Mouse (Mus musculus) erythroblast, embryonic 14.5 days (primary cell): ENCODE measurements at regions not wholly inside any gene's neighbourhood (a gene's known extent, or its start where the extent isn't known, plus 50 kb on each side); places are given as distances from the start of the nearest gene placed in this dataset.

Experiments used
- H3K27me3 ChIP-seq: 2 replicates; pipeline ENCODE4 v1.6.1; 2012; ENCODE audit warnings: inconsistent platforms; ENCODE audit not compliant: control insufficient read depth
- H3K36me3 ChIP-seq: 2 replicates; pipeline ENCODE4 v1.6.1; 2012; ENCODE audit warnings: mild to moderate bottlenecking, inconsistent platforms; ENCODE audit not compliant: control insufficient read depth
- H3K4me1 ChIP-seq: 2 replicates; pipeline ENCODE4 v1.6.1; 2012; ENCODE audit warnings: inconsistent platforms; ENCODE audit not compliant: control insufficient read depth
- H3K4me3 ChIP-seq: replicated peaks from 2 replicates; pipeline ENCODE3; 2012; ENCODE audit warnings: moderate library complexity, mild to moderate bottlenecking, inconsistent platforms
- H3K9me3 ChIP-seq: 2 replicates; pipeline ENCODE4 v1.6.1; 2012; ENCODE audit warnings: low read length, inconsistent platforms, mixed read lengths; ENCODE audit not compliant: control insufficient read depth
- GATA1 ChIP-seq: IDR thresholded peaks from 2 replicates; pipeline ENCODE4 v1.6.1; 2012; ENCODE audit warnings: low read length, inconsistent platforms, mixed read lengths
- TAL1 ChIP-seq: IDR thresholded peaks from 3 replicates; pipeline ENCODE4 v1.6.1; 2012; ENCODE audit warnings: low read length, inconsistent platforms, mixed read lengths

GRCm38 (mm10) chr4:153023711-153024110 lies 458.9 kb downstream of the Ajap1 start:
- Histone ChIP-seq H3K27me3 (no peaks in the 10 kb centered on the region), H3K9me3 (peaks cover 35% of the 10 kb centered on the region), H3K4me1 (no peaks in the 10 kb centered on the region), H3K36me3 (no peaks in the 10 kb centered on the region), H3K4me3 (no peak overlapping the region)
- no peak for TF ChIP-seq TAL1
- TF ChIP-seq GATA1 = no peak

GRCm38 (mm10) chr4:153019211-153019610 lies 463.4 kb downstream of the Ajap1 start:
- no peaks in the 10 kb centered on the region for H3K4me1 ChIP-seq
- H3K36me3 ChIP-seq = no peaks in the 10 kb centered on the region
- H3K4me3 ChIP-seq = no peak overlapping the region
- TF ChIP-seq GATA1 = no peak
- no peak for TF ChIP-seq TAL1
- H3K9me3 ChIP-seq = peaks cover 47% of the 10 kb centered on the region
- no peaks in the 10 kb centered on the region for H3K27me3 ChIP-seq

GRCm38 (mm10) chr4:153018138-153018921 lies 464.3 kb downstream of the Ajap1 start:
- TF ChIP-seq GATA1 (no peak), TAL1 (no peak)
- H3K4me3 ChIP-seq = no peak overlapping the region
- peaks cover 47% of the 10 kb centered on the region for H3K9me3 ChIP-seq
- no peaks in the 10 kb centered on the region for H3K4me1 ChIP-seq
- no peaks in the 10 kb centered on the region for H3K27me3 ChIP-seq
- H3K36me3 ChIP-seq = no peaks in the 10 kb centered on the region

- TF ChIP-seq GATA1 (no peak), TAL1 (no peak)
- Histone ChIP-seq H3K4me3 (no peak overlapping the region), H3K9me3 (peaks cover 47% of the 10 kb centered on the region), H3K4me1 (no peaks in the 10 kb centered on the region), H3K27me3 (no peaks in the 10 kb centered on the region), H3K36me3 (no peaks in the 10 kb centered on the region)
These were observed 464.8 kb downstream of the Ajap1 start for GRCm38 (mm10) chr4:153017816-153018137.

- no peaks in the 10 kb centered on the region for H3K27me3 ChIP-seq
- H3K9me3 ChIP-seq = peaks cover 55% of the 10 kb centered on the region
- TF ChIP-seq TAL1 = no peak
- TF ChIP-seq GATA1 = no peak
- H3K36me3 ChIP-seq = no peaks in the 10 kb centered on the region
- H3K4me1 ChIP-seq = peaks cover 10% of the 10 kb centered on the region
- no peak overlapping the region for H3K4me3 ChIP-seq
These were observed 479.3 kb downstream of the Ajap1 start for GRCm38 (mm10) chr4:153003338-153003737.

GRCm38 (mm10) chr4:153002516-153002915 lies 480.1 kb downstream of the Ajap1 start:
- no peak overlapping the region for H3K4me3 ChIP-seq
- H3K4me1 ChIP-seq = peaks cover 10% of the 10 kb centered on the region
- no peaks in the 10 kb centered on the region for H3K36me3 ChIP-seq
- peaks cover 52% of the 10 kb centered on the region for H3K9me3 ChIP-seq
- no peaks in the 10 kb centered on the region for H3K27me3 ChIP-seq
- TF ChIP-seq TAL1 (no peak), GATA1 (no peak)

- Histone ChIP-seq H3K4me3 (no peak overlapping the region), H3K4me1 (peaks cover 10% of the 10 kb centered on the region), H3K36me3 (no peaks in the 10 kb centered on the region), H3K27me3 (no peaks in the 10 kb centered on the region), H3K9me3 (peaks cover 54% of the 10 kb centered on the region)
- TF ChIP-seq GATA1 = no peak
These were observed 480.9 kb downstream of the Ajap1 start for GRCm38 (mm10) chr4:153001761-153002160.

GRCm38 (mm10) chr4:152999526-152999925 lies 483.1 kb downstream of the Ajap1 start:
- TF ChIP-seq GATA1 (no peak), TAL1 (no peak)
- peaks cover 53% of the 10 kb centered on the region for H3K9me3 ChIP-seq
- H3K4me3 ChIP-seq = no peak overlapping the region

GRCm38 (mm10) chr4:152997251-152997650 lies 485.4 kb downstream of the Ajap1 start:
- TF ChIP-seq TAL1 = no peak
- no peak for TF ChIP-seq GATA1
- no peaks in the 10 kb centered on the region for H3K36me3 ChIP-seq
- H3K27me3 ChIP-seq = no peaks in the 10 kb centered on the region
- H3K9me3 ChIP-seq = peaks cover 50% of the 10 kb centered on the region
- H3K4me3 ChIP-seq = no peak overlapping the region
- H3K4me1 ChIP-seq = peaks cover under 1% of the 10 kb centered on the region

More at GRCm38 (mm10) chr4:152999526-152999925, 483.1 kb downstream of the Ajap1 start:
- Histone ChIP-seq H3K36me3 (no peaks in the 10 kb centered on the region), H3K27me3 (no peaks in the 10 kb centered on the region), H3K4me1 (peaks cover 10% of the 10 kb centered on the region)
